8 mouse cellular contexts compared by ENCODE assay signal in genomic region chr2:16356921-16357837, GRCm38 (mm10). TPM values are rescaled to one million over a fixed set of nuclear protein-coding genes. Genes with fewer than 3 reads are reported as not detected.
DNase-seq lines count a peak whose midpoint lies in the region; ATAC-seq and TF ChIP-seq lines count a peak whose summit lies in the region.

No protein-coding gene starts in this region.

- peak; percentile 16 to 22 for DNase-seq in left cerebral cortex, adult 2 months (ENCODE audit: extremely low spot score in 1 of 2, low spot score in 2 of 2)
- no peak for DNase-seq in left cerebral cortex, adult 11 months (ENCODE audit: low spot score)
- peak; percentile 8 for DNase-seq in ovary, postnatal 14 days (ENCODE audit: low spot score)

- H3K4me3 ChIP-seq in left cerebral cortex, adult 2 months: peak overlapping the region; percentile 72
- H3K4me3 ChIP-seq in brown adipose tissue, adult 24 weeks (ENCODE audit: insufficient read depth, low read depth, low read length): peak overlapping the region; percentile 65
- H3K4me3 ChIP-seq in forebrain, embryonic 13.5 days: peak overlapping the region; percentile 70
- H3K4me3 ChIP-seq in intestine, embryonic 15.5 days (replicated peaks): peak overlapping the region; percentile 62
- peak overlapping the region; percentile 45 for H3K4me3 ChIP-seq in liver, embryonic 15.5 days (replicated peaks)

- no peaks in the 10 kb centered on the region for H3K9me3 ChIP-seq in forebrain, embryonic 13.5 days (replicated peaks)
- H3K9me3 ChIP-seq in intestine, embryonic 15.5 days: no peaks in the 10 kb centered on the region
- H3K9me3 ChIP-seq in liver, embryonic 15.5 days (replicated peaks): no peaks in the 10 kb centered on the region

- H3K4me1 ChIP-seq in brown adipose tissue, adult 24 weeks (ENCODE audit: control insufficient read depth, insufficient read depth, insufficient read length, low read length): no peaks in the 10 kb centered on the region
- peaks cover 20% of the 10 kb centered on the region; the same call in 1 of the 2 replicates for H3K4me1 ChIP-seq in forebrain, embryonic 13.5 days
- peaks cover 8% of the 10 kb centered on the region for H3K4me1 ChIP-seq in intestine, embryonic 15.5 days (replicated peaks)
- no peaks in the 10 kb centered on the region; the same call in none of the 2 replicates for H3K4me1 ChIP-seq in liver, embryonic 15.5 days (replicated peaks)

- H3K36me3 ChIP-seq in forebrain, embryonic 13.5 days (ENCODE audit: poor library complexity, severe bottlenecking): no peaks in the 10 kb centered on the region
- H3K36me3 ChIP-seq in intestine, embryonic 15.5 days: no peaks in the 10 kb centered on the region
- H3K36me3 ChIP-seq in liver, embryonic 15.5 days (replicated peaks): no peaks in the 10 kb centered on the region

- H3K9ac ChIP-seq in forebrain, embryonic 13.5 days: peak overlapping the region; percentile 72
- peak overlapping the region; percentile 52 for H3K9ac ChIP-seq in intestine, embryonic 15.5 days
- no peak overlapping the region for H3K9ac ChIP-seq in liver, embryonic 15.5 days

- TF ChIP-seq CTCF in left cerebral cortex, adult 2 months (IDR thresholded peaks at IDR 0.05): peak; percentile 20

- peak overlapping the region; percentile 93 for H3K27ac ChIP-seq in left cerebral cortex, adult 2 months
- H3K27ac ChIP-seq in brown adipose tissue, adult 24 weeks (replicated peaks; ENCODE audit: low read depth, low read length): no peak overlapping the region
- H3K27ac ChIP-seq in forebrain, embryonic 13.5 days: no peak overlapping the region
- no peak overlapping the region; the same call in 1 of the 2 replicates for H3K27ac ChIP-seq in intestine, embryonic 15.5 days
- H3K27ac ChIP-seq in liver, embryonic 15.5 days (replicated peaks): no peak overlapping the region

- WGBS in forebrain, embryonic 13.5 days: 3% methylated on average over 33 of the region's 33 CpGs
- 6% methylated on average over 33 of the region's 33 CpGs for WGBS in intestine, embryonic 15.5 days
- WGBS in liver, embryonic 15.5 days (ENCODE audit: insufficient replicate concordance): 5% methylated on average over 33 of the region's 33 CpGs

- ATAC-seq in forebrain, embryonic 13.5 days: no peak
- peak; percentile 9; the same call in 1 of the 2 replicates for ATAC-seq in intestine, embryonic 15.5 days
- ATAC-seq in liver, embryonic 15.5 days (ENCODE audit: insufficient read depth): no peak
- no peak for ATAC-seq in granulocyte monocyte progenitor cell, adult 5-6 weeks (replicated peaks; ENCODE audit: poor library complexity, severe bottlenecking)

- intact Hi-C loops in left cerebral cortex, adult 2 months (cut with DNase I): loop anchor here (1.0 to 5.0 kb wide), 10 partner anchors 129 to 1302 kb away; partner anchors contain the start of gene Nsun6

- peaks cover 11% of the 10 kb centered on the region for H3K27me3 ChIP-seq in forebrain, embryonic 13.5 days
- H3K27me3 ChIP-seq in intestine, embryonic 15.5 days (replicated peaks): no peaks in the 10 kb centered on the region
- H3K27me3 ChIP-seq in liver, embryonic 15.5 days: peaks cover 29% of the 10 kb centered on the region

- H3K4me2 ChIP-seq in forebrain, embryonic 13.5 days: peak overlapping the region; percentile 85
- peak overlapping the region; percentile 95 for H3K4me2 ChIP-seq in intestine, embryonic 15.5 days (replicated peaks)
- peak overlapping the region; percentile 65 for H3K4me2 ChIP-seq in liver, embryonic 15.5 days

RNA-seq across cellular contexts. Expression of gene Plxdc2, which starts 1.1 kb away (rescaled TPM):
- total RNA-seq in left cerebral cortex, adult 2 months (2021): 10 to 100 TPM; 29.8 to 32.3 TPM
- polyA plus RNA-seq in brown adipose tissue, adult 24 weeks (2012; ENCODE audit: insufficient read depth, insufficient read length, missing spikeins): 12.0 and 19.9 TPM in 2 replicates
- 6.8 and 9.3 TPM in 2 replicates for polyA plus RNA-seq in forebrain, embryonic 13.5 days (2015; fragmentation: Nextera tagmentation; extraction: Ambion mirVana)
- polyA plus RNA-seq in intestine, embryonic 15.5 days (2015; fragmentation: Nextera tagmentation; extraction: Ambion mirVana): 17.2 and 17.4 TPM in 2 replicates
- polyA plus RNA-seq in liver, embryonic 15.5 days (2015; fragmentation: Nextera tagmentation; extraction: Ambion mirVana): 1.5 TPM in 2 replicates
- 0.17 TPM in 1 of 2 replicates, not detected in the other for total RNA-seq in granulocyte monocyte progenitor cell, adult 5-6 weeks (2014; fragmentation: Nextera tagmentation)
- not detected in 2 replicates for total RNA-seq in granulocyte monocyte progenitor cell, adult 5-6 weeks (2017)
